Mouse (Mus musculus) small intestine, adult 2 months (tissue): Measurements from ENCODE around the gene Robo2. TPM values are rescaled to one million over a fixed set of nuclear protein-coding genes. Genes with fewer than 3 reads are reported as not detected.

ENCODE experiments used
- H3K27ac ChIP-seq: fragments of 200-500 bp; 2 replicates; pipeline ENCODE4 v1.5.1; 2012; ENCODE audit warnings: low read depth, low read length, control low read depth, inconsistent platforms; ENCODE audit not compliant: insufficient read depth
- H3K27me3 ChIP-seq: fragments of 200-500 bp; 2 replicates; pipeline ENCODE4 v1.6.1; 2012; ENCODE audit warnings: mild to moderate bottlenecking, moderate library complexity, low read length, inconsistent platforms; ENCODE audit not compliant: control insufficient read depth, insufficient read depth
- H3K36me3 ChIP-seq: fragments of 200-500 bp; 2 replicates; pipeline ENCODE4 v1.6.1; 2012; ENCODE audit warnings: mild to moderate bottlenecking, low read length, control low read depth, inconsistent platforms; ENCODE audit not compliant: control insufficient read depth, insufficient read depth
- H3K4me1 ChIP-seq: fragments of 200-500 bp; 2 replicates; pipeline ENCODE4 v1.6.1; 2012; ENCODE audit warnings: low read length, inconsistent platforms, mixed read lengths; ENCODE audit not compliant: control insufficient read depth, insufficient read depth, insufficient read length
- H3K4me3 ChIP-seq: fragments of 200-500 bp; 2 replicates; pipeline ENCODE4 v1.5.1; 2012; ENCODE audit warnings: low read depth, mild to moderate bottlenecking, control low read depth, inconsistent platforms, low read length, moderate library complexity
- CTCF ChIP-seq: fragments of 200-500 bp; IDR thresholded peaks from 2 replicates; pipeline ENCODE4 v1.5.1; 2012; ENCODE audit warnings: low read depth, mild to moderate bottlenecking, control low read depth, inconsistent platforms, low read length, moderate library complexity, mixed read lengths; ENCODE audit not compliant: insufficient replicate concordance, insufficient read length; ENCODE audit errors: extremely low read depth
- POLR2A ChIP-seq: fragments of 200-500 bp; IDR thresholded peaks from 2 replicates; pipeline ENCODE4 v1.6.1; 2012; ENCODE audit warnings: low read depth, mild to moderate bottlenecking, control low read depth, inconsistent platforms, low read length, moderate library complexity
- WGBS: fragments of 180-500 bp; shearing (Covaris S2); methylation state at CpG from one replicate; pipeline ENCODE4 v1.1.7; 2018; 5-methylcytosine and 5-hydroxymethylcytosine counted together
- polyA plus RNA-seq: library from polyadenylated mRNA; depleted of rRNA; stranded (reverse); fragments of >200 nt; gene quantifications from 2 replicates; pipeline ENCODE4 v1.2.3, GENCODE M21; 2012

The Robo2 gene
- polyA plus RNA-seq, 1 experiment, result 1.9 TPM

- H3K4me1 ChIP-seq, result no peaks in the 10 kb centered on the region
- no peak overlapping the region for H3K27ac ChIP-seq
- TF ChIP-seq POLR2A (no peak), CTCF (no peak)
- 84% methylated on average over 3 of the region's 3 CpGs for WGBS
- no peaks in the 10 kb centered on the region for H3K27me3 ChIP-seq
- H3K36me3 ChIP-seq, result no peaks in the 10 kb centered on the region
- no peak overlapping the region for H3K4me3 ChIP-seq
These were observed 405.9 kb downstream of the Robo2 start for GRCm38 (mm10) chr16:74005767-74006166.

GRCm38 (mm10) chr16:74001331-74001730 is 410.3 kb downstream of the Robo2 start:
- Histone ChIP-seq H3K4me3 (no peak overlapping the region), H3K4me1 (no peaks in the 10 kb centered on the region), H3K27ac (no peak overlapping the region), H3K36me3 (no peaks in the 10 kb centered on the region), H3K27me3 (no peaks in the 10 kb centered on the region)
- WGBS, result 81% methylated on average over 2 of the region's 2 CpGs
- TF ChIP-seq CTCF (no peak), POLR2A (no peak)

- no peaks in the 10 kb centered on the region for H3K4me1 ChIP-seq
- no peak for TF ChIP-seq POLR2A
- no peaks in the 10 kb centered on the region for H3K27me3 ChIP-seq
- no peaks in the 10 kb centered on the region for H3K36me3 ChIP-seq
- 83% methylated on average over 6 of the region's 6 CpGs for WGBS
- no peak overlapping the region for H3K4me3 ChIP-seq
- H3K27ac ChIP-seq, result no peak overlapping the region
These were observed 420.4 kb downstream of the Robo2 start for GRCm38 (mm10) chr16:73991212-73991611.

- WGBS, result 74% methylated on average over 7 of the region's 7 CpGs
- Histone ChIP-seq H3K36me3 (no peaks in the 10 kb centered on the region), H3K4me3 (no peak overlapping the region), H3K4me1 (no peaks in the 10 kb centered on the region), H3K27ac (no peak overlapping the region), H3K27me3 (no peaks in the 10 kb centered on the region)
- TF ChIP-seq CTCF (no peak), POLR2A (no peak)
These were observed 442.1 kb downstream of the Robo2 start for GRCm38 (mm10) chr16:73969573-73969972.

GRCm38 (mm10) chr16:73964366-73964926 is 447.2 kb downstream of the Robo2 start:
- no peak overlapping the region for H3K4me3 ChIP-seq
- whole genome bisulfite sequencing, result 87% methylated on average over 5 of the region's 5 CpGs
- no peak for TF ChIP-seq POLR2A
- no peaks in the 10 kb centered on the region for H3K4me1 ChIP-seq
- no peak overlapping the region for H3K27ac ChIP-seq
- no peaks in the 10 kb centered on the region for H3K27me3 ChIP-seq
- H3K36me3 ChIP-seq, result no peaks in the 10 kb centered on the region

- TF ChIP-seq CTCF (no peak), POLR2A (no peak)
- Histone ChIP-seq H3K4me1 (no peaks in the 10 kb centered on the region), H3K27ac (no peak overlapping the region), H3K27me3 (no peaks in the 10 kb centered on the region), H3K36me3 (no peaks in the 10 kb centered on the region), H3K4me3 (no peak overlapping the region)
- 82% methylated on average over 6 of the region's 6 CpGs for WGBS
These were observed 452.1 kb downstream of the Robo2 start for GRCm38 (mm10) chr16:73959479-73959970.

GRCm38 (mm10) chr16:73958524-73958846 is 453.1 kb downstream of the Robo2 start:
- no peaks in the 10 kb centered on the region for H3K27me3 ChIP-seq
- H3K36me3 ChIP-seq, result no peaks in the 10 kb centered on the region
- no peaks in the 10 kb centered on the region for H3K4me1 ChIP-seq
- no peak overlapping the region for H3K27ac ChIP-seq
- WGBS, result 56% methylated on average over 1 of the region's 1 CpGs
- no peak for TF ChIP-seq POLR2A
- no peak for TF ChIP-seq CTCF
- H3K4me3 ChIP-seq, result no peak overlapping the region
